Mouse (Mus musculus) olfactory bulb, adult 2 months (tissue): ENCODE measurements at regions not wholly inside any gene's neighbourhood (a gene's known extent, or its start where the extent isn't known, plus 50 kb on each side); places are given as distances from the start of the nearest gene placed in this dataset.

Source experiments
- H3K27ac ChIP-seq: fragments of 200-500 bp; 2 replicates; pipeline ENCODE4 v1.5.1; 2012; ENCODE audit warnings: low read depth, low read length; ENCODE audit not compliant: insufficient read depth
- H3K4me1 ChIP-seq: fragments of 200-500 bp; 2 replicates; pipeline ENCODE4 v1.6.1; 2012; ENCODE audit warnings: low read length; ENCODE audit not compliant: control insufficient read depth, insufficient read depth
- H3K4me3 ChIP-seq: fragments of 200-500 bp; 2 replicates; pipeline ENCODE4 v1.5.1; 2012; ENCODE audit warnings: mild to moderate bottlenecking, low read depth, low read length, moderate library complexity; ENCODE audit not compliant: insufficient read depth
- CTCF ChIP-seq: fragments of 200-500 bp; IDR thresholded peaks from 2 replicates; pipeline ENCODE4 v1.5.1; 2012; ENCODE audit warnings: low read depth, mild to moderate bottlenecking, low read length, moderate library complexity; ENCODE audit not compliant: insufficient read depth
- POLR2A ChIP-seq: fragments of 200-500 bp; IDR thresholded peaks from 2 replicates; pipeline ENCODE4 v1.6.1; 2012; ENCODE audit warnings: mild to moderate bottlenecking, low read depth, low read length, moderate library complexity; ENCODE audit not compliant: insufficient read depth
- WGBS: fragments of 180-500 bp; shearing (Covaris S2); methylation state at CpG from one replicate; pipeline ENCODE4 v1.1.7; 2018; 5-methylcytosine and 5-hydroxymethylcytosine counted together

DNA sequence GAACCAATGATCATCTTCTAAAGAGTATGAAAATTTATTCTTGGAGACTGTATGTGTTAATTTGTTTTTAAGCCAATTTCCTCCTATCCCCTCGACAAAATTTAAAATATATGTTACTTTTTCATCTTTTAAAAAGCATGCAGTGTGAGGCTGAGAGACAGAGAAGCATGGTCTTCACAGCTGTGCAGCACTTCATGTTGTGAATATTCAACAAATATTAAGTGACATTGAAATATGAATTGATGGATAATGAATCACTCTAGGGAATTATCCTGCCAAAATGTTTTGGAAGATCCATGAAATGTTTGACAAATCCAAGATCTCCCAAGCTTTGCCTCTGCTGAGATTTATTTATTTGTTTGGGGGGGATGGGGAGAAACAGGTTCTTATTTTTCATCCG lies 233.9 kb upstream of the Gm11146 start:
- TF ChIP-seq CTCF (no peak), POLR2A (no peak)
- H3K4me1 ChIP-seq, result no peaks in the 10 kb centered on the region
- WGBS, result 81% methylated on average over 2 of the region's 2 CpGs
- H3K4me3 ChIP-seq, result no peak overlapping the region
- H3K27ac ChIP-seq, result no peak overlapping the region

DNA sequence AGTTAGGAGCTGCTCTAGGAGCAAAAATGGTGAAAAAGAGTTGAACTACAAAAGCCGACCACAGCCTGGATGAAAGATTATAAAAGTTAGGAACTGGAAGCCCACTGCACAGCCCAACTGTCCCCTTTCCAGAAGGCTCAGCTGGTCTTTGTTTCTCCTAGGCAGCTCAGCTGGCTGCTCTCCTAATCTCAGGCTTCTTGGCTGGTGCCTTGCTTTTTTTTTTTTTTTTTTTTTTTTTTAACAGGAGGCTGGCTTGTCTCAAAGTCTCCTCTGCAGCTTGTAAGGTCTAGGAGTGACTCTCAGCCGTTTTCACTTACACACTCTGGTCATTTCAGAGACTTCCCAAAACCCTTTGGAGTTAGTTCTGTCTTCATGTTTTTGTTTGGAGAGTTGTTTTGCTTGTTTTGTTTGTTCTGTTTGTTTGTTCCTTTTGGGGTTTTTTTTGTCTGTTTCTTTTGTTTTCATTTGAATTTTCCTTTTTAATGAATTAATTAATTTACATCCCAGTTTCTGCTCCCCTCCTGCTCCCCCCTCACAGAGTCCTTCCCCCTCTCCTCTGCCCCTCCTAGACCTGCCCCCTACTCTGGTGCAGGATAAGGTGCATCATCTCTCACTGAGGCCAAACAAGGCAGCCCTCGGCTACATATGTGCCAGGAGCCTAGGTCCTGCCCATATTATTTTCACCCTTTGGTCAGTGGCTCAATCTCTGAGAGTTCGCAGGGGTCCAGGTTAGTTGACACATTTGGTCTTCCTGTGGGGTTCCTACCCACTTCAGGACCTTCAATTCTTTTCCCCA lies 225.6 kb upstream of the Gm11146 start:
- TF ChIP-seq POLR2A (no peak), CTCF (no peak)
- WGBS, result 56% methylated on average over 4 of the region's 4 CpGs
- Histone ChIP-seq H3K4me3 (no peak overlapping the region), H3K27ac (no peak overlapping the region), H3K4me1 (no peaks in the 10 kb centered on the region)

- no peak for TF ChIP-seq POLR2A
- no peak for TF ChIP-seq CTCF
- Histone ChIP-seq H3K27ac (no peak overlapping the region), H3K4me3 (no peak overlapping the region), H3K4me1 (no peaks in the 10 kb centered on the region)
- WGBS, result 73% methylated on average over 5 of the region's 5 CpGs
Observed at GRCm38 (mm10) chr16:77799709-77800108, 197.8 kb upstream of the Gm11146 start.

DNA sequence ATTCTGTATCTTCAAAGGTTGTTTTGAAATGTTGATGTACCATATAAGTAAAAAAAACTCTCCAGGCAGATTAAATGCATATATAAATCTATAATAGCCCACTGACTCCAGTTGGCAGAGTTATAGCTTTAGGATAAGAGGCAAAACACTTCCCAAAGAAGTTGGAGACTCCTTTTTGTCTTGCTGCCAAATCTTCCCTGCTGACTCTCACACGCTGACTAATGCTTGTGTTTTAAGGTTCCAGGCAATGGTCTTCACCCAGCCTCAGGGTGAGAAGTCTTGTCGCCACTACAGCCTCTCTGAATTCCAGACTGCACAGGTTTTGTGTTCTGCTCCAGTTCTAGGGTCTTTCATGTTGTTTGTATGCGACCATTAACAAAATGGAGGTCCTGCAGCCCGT lies 195.0 kb upstream of the Gm11146 start:
- TF ChIP-seq CTCF, result no peak
- TF ChIP-seq POLR2A, result no peak

GRCm38 (mm10) chr16:77789652-77790051 lies 187.8 kb upstream of the Gm11146 start:
- TF ChIP-seq CTCF (no peak), POLR2A (no peak)
- no peaks in the 10 kb centered on the region for H3K4me1 ChIP-seq
- H3K4me3 ChIP-seq, result no peak overlapping the region
- 92% methylated on average over 5 of the region's 5 CpGs for WGBS
- H3K27ac ChIP-seq, result no peak overlapping the region

More for the DNA sequence above, 195.0 kb upstream of the Gm11146 start:
- Histone ChIP-seq H3K4me3 (no peak overlapping the region), H3K4me1 (no peaks in the 10 kb centered on the region), H3K27ac (no peak overlapping the region)
- 82% methylated on average over 4 of the region's 4 CpGs for WGBS

DNA sequence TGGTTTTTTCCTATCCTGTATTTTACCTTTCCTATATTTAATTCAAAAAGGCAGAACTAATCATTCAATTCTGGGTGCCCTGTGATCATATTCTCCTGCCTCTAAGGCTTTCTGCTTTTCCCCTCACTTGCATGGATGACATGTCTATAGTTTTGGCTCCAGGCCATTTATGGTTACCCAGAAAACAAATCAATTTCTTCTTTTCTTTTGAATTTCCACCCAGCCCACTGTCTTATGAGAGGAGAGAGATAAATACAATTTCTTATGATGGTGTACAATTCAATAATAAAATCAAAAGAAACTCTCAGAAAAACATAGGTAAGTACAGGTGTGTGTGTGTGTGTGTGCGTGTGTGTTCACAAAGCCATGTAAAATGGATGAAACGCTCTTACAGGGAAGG lies 187.3 kb upstream of the Gm11146 start:
- no peak for TF ChIP-seq CTCF
- TF ChIP-seq POLR2A, result no peak
- WGBS, result 96% methylated on average over 2 of the region's 2 CpGs
- no peak overlapping the region for H3K27ac ChIP-seq
- H3K4me3 ChIP-seq, result no peak overlapping the region
- no peaks in the 10 kb centered on the region for H3K4me1 ChIP-seq

GRCm38 (mm10) chr16:77788781-77789150 lies 186.9 kb upstream of the Gm11146 start:
- Histone ChIP-seq H3K27ac (no peak overlapping the region), H3K4me1 (no peaks in the 10 kb centered on the region), H3K4me3 (no peak overlapping the region)
- WGBS, result 79% methylated on average over 6 of the region's 6 CpGs
- TF ChIP-seq CTCF (no peak), POLR2A (no peak)

GRCm38 (mm10) chr16:77788041-77788780 lies 186.3 kb upstream of the Gm11146 start:
- no peaks in the 10 kb centered on the region for H3K4me1 ChIP-seq
- TF ChIP-seq POLR2A (no peak), CTCF (no peak)
- 29% methylated on average over 20 of the region's 20 CpGs for WGBS
- H3K4me3 ChIP-seq, result peak overlapping the region; percentile 4; the same call in 1 of the 2 replicates
- no peak overlapping the region for H3K27ac ChIP-seq

- TF ChIP-seq POLR2A (no peak), CTCF (no peak)
- no peaks in the 10 kb centered on the region for H3K4me1 ChIP-seq
- no peak overlapping the region for H3K4me3 ChIP-seq
- H3K27ac ChIP-seq, result no peak overlapping the region
- WGBS, result 93% methylated on average over 5 of the region's 5 CpGs
Observed at GRCm38 (mm10) chr16:77787025-77787424, 185.1 kb upstream of the Gm11146 start.

DNA sequence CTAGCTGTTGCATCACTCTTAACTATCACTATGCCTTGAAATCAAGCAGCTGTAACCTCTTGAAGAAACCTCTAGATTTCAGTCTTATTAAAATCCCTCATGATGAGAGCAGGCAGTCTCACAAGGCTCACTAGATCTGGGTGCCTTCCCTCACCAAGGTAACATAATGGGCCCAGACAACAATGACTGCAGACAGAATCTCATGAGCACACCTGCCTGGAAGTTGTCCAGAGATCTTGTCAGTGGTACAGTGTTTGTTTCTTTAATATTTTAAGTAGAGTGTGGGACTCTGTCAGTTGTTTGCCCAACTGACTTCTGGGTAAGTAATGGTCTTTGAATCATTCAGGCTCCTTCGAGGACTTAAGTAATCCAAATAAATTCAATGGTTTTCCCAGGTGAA lies 177.1 kb upstream of the Gm11146 start:
- no peaks in the 10 kb centered on the region for H3K4me1 ChIP-seq
- TF ChIP-seq CTCF (no peak), POLR2A (no peak)
- no peak overlapping the region for H3K27ac ChIP-seq
- WGBS, result 98% methylated on average over 1 of the region's 1 CpGs
- no peak overlapping the region for H3K4me3 ChIP-seq
